Mouse (Mus musculus): ENCODE results near the gene Nrxn3.

GRCm38 (mm10) chr12:89719194-89720080 lies 996.8 kb downstream of the Nrxn3 start:
- TF ChIP-seq CTCF (IDR thresholded peaks at IDR 0.05; ENCODE audit: borderline replicate concordance, control insufficient read depth, extremely low read depth, insufficient read depth, low read length, poor library complexity) (no peak), POLR2A (IDR thresholded peaks at IDR 0.05; ENCODE audit: control insufficient read depth, extremely low read depth, insufficient read depth, low read length, poor library complexity) (no peak)

All from thymus, adult 2 months (tissue).